Mouse (Mus musculus) lung, postnatal 0 days (tissue): ENCODE measurements around the gene Nfix. TPM values are rescaled to one million over a fixed set of nuclear protein-coding genes. Genes with fewer than 3 reads are reported as not detected.
A peak's percentile ranks its signal among the peaks of the same experiment; 100 is the strongest.

ENCODE experiments used
- ATAC-seq: fragments of 200-750 bp; cut with Nextera tagmentation; 2 replicates; pipeline ENCODE4 v1.8.0; 2017; ENCODE audit warnings: moderate library complexity
- DNase-seq: peaks from one replicate; pipeline ENCODE4 v3.0.0-alpha.2; 2016; ENCODE audit warnings: low spot score
- H3K27ac ChIP-seq: fragments of 300-500 bp; sonication (generic); 2 replicates; pipeline ENCODE4 v1.5.1; 2014; ENCODE audit warnings: antibody characterized with exemption, mild to moderate bottlenecking, low read length, mixed read lengths
- H3K27me3 ChIP-seq: fragments of 300-500 bp; sonication (generic); replicated peaks from 2 replicates; pipeline ENCODE4 v1.6.1; 2014; ENCODE audit warnings: low read length, mixed read lengths; ENCODE audit not compliant: insufficient read depth
- H3K36me3 ChIP-seq: fragments of 300-500 bp; sonication (generic); 2 replicates; pipeline ENCODE4 v1.6.1; 2014; ENCODE audit warnings: low read length, mixed read lengths; ENCODE audit not compliant: insufficient read depth
- H3K4me1 ChIP-seq: fragments of 300-500 bp; sonication (generic); 2 replicates; pipeline ENCODE4 v1.6.1; 2014; ENCODE audit warnings: antibody characterized with exemption, low read depth, low read length, mixed read lengths; ENCODE audit not compliant: insufficient read depth
- H3K4me2 ChIP-seq: fragments of 300-500 bp; sonication (generic); replicated peaks from 2 replicates; pipeline ENCODE4 v1.6.1; 2014; ENCODE audit warnings: low read depth, mild to moderate bottlenecking, low read length, moderate library complexity, mixed read lengths
- H3K4me3 ChIP-seq: fragments of 300-500 bp; sonication (generic); 2 replicates; pipeline ENCODE4 v1.5.1; 2014; ENCODE audit warnings: low read depth, low read length
- H3K9ac ChIP-seq: fragments of 300-500 bp; sonication (generic); replicated peaks from 2 replicates; pipeline ENCODE4 v1.6.1; 2014; ENCODE audit warnings: low read depth, mild to moderate bottlenecking
- H3K9me3 ChIP-seq: fragments of 300-500 bp; sonication (generic); 2 replicates; pipeline ENCODE4 v1.6.1; 2016; ENCODE audit warnings: low read length, mixed read lengths
- CTCF ChIP-seq: IDR thresholded peaks from 2 replicates; pipeline ENCODE4 v1.5.1; 2016; ENCODE audit warnings: antibody characterized with exemption, mild to moderate bottlenecking
- EP300 ChIP-seq: IDR thresholded peaks from 2 replicates; pipeline ENCODE4 v1.6.1; 2016; ENCODE audit warnings: antibody characterized with exemption, mild to moderate bottlenecking, control low read depth
- WGBS: fragments of 180-500 bp; shearing (Covaris S2); extraction: QIAGEN DNeasy Blood & Tissue Kit; methylation state at CpG from one replicate; pipeline ENCODE4 v1.1.7; 2014; 5-methylcytosine and 5-hydroxymethylcytosine counted together
- polyA plus RNA-seq: library from polyadenylated mRNA; unstranded; fragments of >200 nt; fragmentation: Nextera tagmentation; extraction: Ambion mirVana; gene quantifications from 2 replicates; pipeline ENCODE4 v1.2.1, GENCODE M21; 2015

Nfix gene
- polyA plus RNA-seq, 1 experiment from 2014 or later, result 38.8 TPM

DNA sequence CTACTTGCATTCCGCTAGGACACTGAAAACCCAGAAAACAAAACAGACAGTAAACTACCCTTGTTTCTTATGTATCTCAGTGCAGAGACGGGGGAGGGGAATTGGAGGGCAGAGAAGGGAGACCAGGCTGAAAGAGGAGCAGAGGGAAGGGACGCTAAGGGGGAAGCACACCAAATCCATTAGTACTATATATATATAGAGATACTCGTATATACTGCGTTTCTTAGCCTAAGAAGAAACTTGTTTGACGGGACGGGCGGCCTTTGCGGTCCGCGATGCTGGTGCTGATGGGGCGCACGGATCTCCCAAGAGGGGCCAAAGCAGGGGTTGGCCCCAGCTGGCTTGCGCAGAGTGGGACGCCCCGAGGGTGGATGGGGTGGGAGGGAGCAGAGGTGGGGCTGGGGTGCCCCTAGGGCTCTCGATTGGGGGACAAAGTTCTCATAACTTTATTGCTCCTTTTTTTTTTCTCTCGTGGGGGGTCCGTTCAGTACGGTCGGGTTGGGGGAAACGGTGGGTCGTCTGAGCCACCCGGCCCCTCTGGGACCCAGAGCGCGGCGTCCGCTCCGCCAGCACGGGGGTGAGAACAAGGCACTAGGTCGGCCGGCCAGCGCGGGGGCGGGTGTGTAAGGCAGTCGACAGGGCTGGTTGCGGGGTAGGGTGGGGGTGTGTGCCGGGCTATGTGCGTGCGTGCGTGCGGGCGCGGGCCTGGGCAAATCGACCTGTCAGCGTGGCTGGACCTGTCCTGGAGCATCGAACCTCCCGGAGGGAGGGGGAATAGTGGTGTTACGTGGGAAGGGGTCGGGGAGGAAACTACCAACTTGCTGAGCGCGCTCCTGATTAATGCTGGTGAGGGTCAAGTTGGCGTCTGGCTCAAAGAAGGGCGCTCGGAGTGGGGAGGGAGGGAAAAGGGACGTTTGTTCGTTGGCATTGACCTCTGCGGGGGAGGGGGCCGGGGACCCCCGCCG, 95.0 kb downstream of the Nfix start:
- DNase-seq, result peak; percentile 35
- TF ChIP-seq EP300, result no peak
- TF ChIP-seq CTCF, result no peak
- WGBS, result 13% methylated on average over 50 of the region's 61 CpGs
- H3K27ac ChIP-seq, result peak overlapping the region; percentile 81
- ATAC-seq, result no peak
- peaks cover 13% of the 10 kb centered on the region for H3K4me1 ChIP-seq
- no peaks in the 10 kb centered on the region for H3K9me3 ChIP-seq
- H3K9ac ChIP-seq, result peak overlapping the region; percentile 32; the same call in 1 of the 2 replicates
- peak overlapping the region; percentile 69 for H3K4me2 ChIP-seq
- peak overlapping the region; percentile 32 for H3K4me3 ChIP-seq
- no peaks in the 10 kb centered on the region for H3K36me3 ChIP-seq
- no peaks in the 10 kb centered on the region for H3K27me3 ChIP-seq

DNA sequence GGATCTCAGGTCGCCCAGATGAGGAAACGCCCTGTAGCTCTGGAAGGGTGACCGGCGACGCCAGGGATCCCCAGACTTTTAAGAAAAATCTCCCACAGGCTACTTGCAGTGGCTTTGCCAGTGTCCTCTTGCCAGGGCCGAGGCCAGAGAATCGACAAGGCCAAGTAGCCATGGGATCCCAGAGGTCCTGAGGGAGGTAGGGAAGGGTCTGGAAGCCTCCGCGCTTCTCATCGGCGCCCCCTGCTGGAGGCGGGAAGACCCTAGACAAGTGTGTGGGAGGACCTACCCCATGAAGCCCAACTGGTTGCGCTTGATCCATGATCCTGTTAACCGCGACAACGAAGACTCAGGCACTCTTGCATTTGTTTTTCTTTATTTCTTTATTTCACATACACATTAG, 95.8 kb downstream of the Nfix start:
- peak overlapping the region; percentile 69 for H3K4me2 ChIP-seq
- H3K4me1 ChIP-seq, result peaks cover 15% of the 10 kb centered on the region
- TF ChIP-seq CTCF, result peak; percentile 85
- no peak for TF ChIP-seq EP300
- H3K9ac ChIP-seq, result no peak overlapping the region
- H3K9me3 ChIP-seq, result no peaks in the 10 kb centered on the region
- peak overlapping the region; percentile 81 for H3K27ac ChIP-seq
- peak; percentile 80 for DNase-seq
- H3K27me3 ChIP-seq, result no peaks in the 10 kb centered on the region
- no peaks in the 10 kb centered on the region for H3K36me3 ChIP-seq
- ATAC-seq, result peak; percentile 18
- H3K4me3 ChIP-seq, result peak overlapping the region; percentile 32
- WGBS, result 14% methylated on average over 16 of the region's 16 CpGs

DNA sequence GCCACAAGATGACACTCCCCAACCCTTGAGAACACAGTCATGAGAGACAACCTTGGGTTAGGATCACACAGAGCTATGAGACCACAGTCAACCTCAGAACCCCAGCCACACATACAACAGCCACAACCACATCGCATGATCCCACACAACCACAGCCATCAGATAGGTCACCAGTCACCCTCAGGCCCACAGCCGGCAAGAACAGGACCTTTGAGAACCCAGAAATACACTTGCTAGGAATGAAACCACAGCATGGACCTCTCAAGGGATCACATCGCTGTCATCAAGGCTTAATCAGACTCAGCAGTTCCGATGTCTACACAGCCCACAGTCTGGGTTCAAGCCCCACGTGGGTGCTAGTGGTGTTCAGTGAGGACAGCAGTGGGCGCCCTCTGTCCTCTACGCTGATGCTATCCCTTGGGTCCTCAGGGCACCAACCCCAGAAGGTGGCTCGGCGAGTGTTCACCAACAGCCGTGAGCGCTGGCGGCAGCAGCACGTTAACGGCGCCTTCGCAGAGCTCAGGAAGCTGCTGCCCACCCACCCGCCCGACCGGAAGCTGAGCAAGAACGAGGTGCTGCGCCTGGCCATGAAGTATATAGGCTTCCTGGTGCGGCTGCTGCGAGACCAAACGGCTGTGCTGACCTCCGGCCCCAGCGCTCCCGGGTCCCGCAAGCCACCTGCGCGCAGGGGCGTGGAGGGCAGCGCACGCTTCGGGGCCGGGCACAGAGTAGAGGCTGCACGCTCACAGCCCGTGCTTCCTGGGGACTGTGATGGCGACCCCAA, 96.5 kb downstream of the Nfix start:
- H3K9me3 ChIP-seq, result no peaks in the 10 kb centered on the region
- no peaks in the 10 kb centered on the region for H3K36me3 ChIP-seq
- TF ChIP-seq EP300, result no peak
- peak; percentile 28 for TF ChIP-seq CTCF
- peak overlapping the region; percentile 81 for H3K27ac ChIP-seq
- peak overlapping the region; percentile 33 for H3K4me3 ChIP-seq
- H3K4me2 ChIP-seq, result peak overlapping the region; percentile 69
- DNase-seq (peak; percentile 20), ATAC-seq (no peak)
- H3K4me1 ChIP-seq, result peaks cover 19% of the 10 kb centered on the region
- H3K9ac ChIP-seq, result no peak overlapping the region
- 27% methylated on average over 38 of the region's 38 CpGs for WGBS
- H3K27me3 ChIP-seq, result no peaks in the 10 kb centered on the region

DNA sequence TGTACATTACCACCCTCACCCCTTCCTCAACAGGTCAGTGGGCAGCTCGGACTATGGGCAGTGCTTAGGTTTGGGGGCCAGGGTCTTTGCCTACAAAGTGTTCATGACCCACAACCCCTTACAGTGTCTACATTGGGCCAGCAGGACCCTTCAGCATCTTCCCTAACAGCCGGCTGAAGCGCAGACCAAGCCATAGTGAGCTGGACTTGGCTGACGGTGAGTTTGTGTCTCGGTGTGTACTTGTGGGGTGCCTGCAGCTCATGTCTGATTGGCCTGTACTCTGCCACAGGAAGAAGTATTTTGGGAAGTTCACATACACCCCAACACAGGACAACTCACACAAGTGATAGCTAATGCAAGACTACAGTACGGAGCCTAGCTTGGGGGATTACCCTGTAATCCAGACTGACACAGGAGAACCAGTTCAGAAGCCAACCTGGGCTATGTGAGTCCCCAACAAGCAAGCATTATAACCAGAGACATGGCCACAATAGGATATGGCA, 97.1 kb downstream of the Nfix start:
- Histone ChIP-seq H3K4me1 (peaks cover 24% of the 10 kb centered on the region), H3K9ac (no peak overlapping the region), H3K4me2 (peak overlapping the region; percentile 69), H3K27me3 (no peaks in the 10 kb centered on the region), H3K36me3 (no peaks in the 10 kb centered on the region), H3K9me3 (no peaks in the 10 kb centered on the region), H3K4me3 (peak overlapping the region; percentile 33), H3K27ac (0 out of 2 replicates have a peak overlapping the region, but pooled peaks have one; percentile 20)
- ATAC-seq (no peak), DNase-seq (no peak)
- TF ChIP-seq CTCF, result no peak
- TF ChIP-seq EP300, result no peak
- WGBS, result 72% methylated on average over 6 of the region's 6 CpGs

DNA sequence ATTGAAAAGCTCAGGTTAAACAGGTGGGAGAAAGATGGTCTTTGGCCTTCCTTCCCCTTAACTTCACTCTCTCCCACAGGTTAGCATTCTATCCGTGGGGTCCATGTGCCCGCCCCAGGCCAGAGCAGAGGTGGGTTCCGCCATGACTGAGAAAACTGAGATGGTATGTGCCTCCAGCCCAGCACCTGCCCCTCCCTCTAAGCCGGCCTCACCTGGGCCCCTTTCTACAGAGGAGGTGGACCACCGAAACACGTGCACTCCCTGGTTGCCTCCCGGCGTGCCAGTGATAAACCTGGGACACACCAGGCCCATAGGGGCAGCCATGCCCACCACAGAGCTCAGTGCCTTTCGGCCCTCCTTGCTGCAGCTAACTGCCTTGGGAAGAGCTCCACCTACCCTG, 97.6 kb downstream of the Nfix start:
- H3K27me3 ChIP-seq, result no peaks in the 10 kb centered on the region
- H3K27ac ChIP-seq, result no peak overlapping the region
- H3K9me3 ChIP-seq, result no peaks in the 10 kb centered on the region
- H3K4me3 ChIP-seq, result peak overlapping the region; percentile 33
- TF ChIP-seq CTCF, result no peak
- TF ChIP-seq EP300, result no peak
- 66% methylated on average over 9 of the region's 9 CpGs for WGBS
- H3K4me1 ChIP-seq, result peaks cover 22% of the 10 kb centered on the region
- no peak overlapping the region for H3K9ac ChIP-seq
- 0 out of 2 replicates have a peak, but pooled peaks cover 1% of the 10 kb centered on the region for H3K36me3 ChIP-seq
- DNase-seq (no peak), ATAC-seq (no peak)
- peak overlapping the region; percentile 48 for H3K4me2 ChIP-seq
